Mouse (Mus musculus) heart, postnatal 36 days (tissue): Measurements from ENCODE around the gene Pon3. TPM values are rescaled to one million over a fixed set of nuclear protein-coding genes. Genes with fewer than 3 reads are reported as not detected.

ENCODE experiments used
- DNase-seq, 2 experiments: peaks; one replicate each; pipeline ENCODE4 v3.0.0; 2021 to 2022
- intact Hi-C: fragments of 180-260 bp; cut with DNase I; formaldehyde crosslinking; loops from one replicate; pipeline ENCODE4 v1.15.1; 2025
- total RNA-seq, 2 experiments: library from RNA; stranded (reverse); gene quantifications; 2 replicates each; pipeline ENCODE4 v1.2.3; 2021

Pon3 gene
- 10 to 100 TPM; 19.8 to 20.5 TPM for total RNA-seq

DNA sequence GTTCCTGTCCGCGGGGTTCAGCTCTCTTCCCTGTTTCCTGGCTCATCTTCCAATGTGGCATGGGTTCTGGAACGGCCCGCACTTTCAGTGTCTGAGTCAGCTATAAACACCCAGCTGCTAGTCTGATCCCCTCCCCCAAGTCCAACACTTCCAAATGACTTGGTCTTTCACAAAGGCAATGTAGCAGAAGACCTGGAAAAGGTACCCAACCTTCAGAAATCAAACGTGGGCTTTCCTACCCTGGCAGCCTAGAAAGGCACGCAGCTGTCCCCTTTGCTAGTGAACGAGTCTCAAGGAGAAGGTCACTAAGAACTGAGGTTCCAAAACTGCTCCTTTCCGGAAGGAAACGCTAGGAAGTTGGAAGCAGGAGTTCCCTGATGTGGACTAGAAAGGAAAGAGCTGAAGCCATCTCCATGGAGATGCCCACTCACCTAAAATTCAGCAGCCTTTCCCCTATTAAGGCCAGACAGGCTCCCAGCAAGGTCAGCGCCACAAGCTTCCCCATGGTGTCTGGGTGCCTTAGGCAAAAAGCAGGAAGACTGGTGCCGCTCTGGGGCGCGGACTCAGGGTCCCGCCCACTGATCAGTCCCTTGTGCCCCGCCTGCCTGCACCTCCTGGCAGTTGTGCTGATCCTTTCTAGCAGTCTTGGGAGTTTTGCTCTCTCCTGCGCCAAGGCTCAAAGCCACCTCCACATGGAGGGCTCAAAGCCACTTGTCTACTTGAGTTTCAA is at the start of gene Pon3:
Gene Pon3, minus strand, starts transcription at position 565 of the 730 bp plus-strand sequence.
- intact Hi-C loops, result loop anchor here (5.0 to 10.0 kb wide), 2 partner anchors 126 to 239 kb away; partner anchors contain the start of genes Asb4 and Pdk4
- peak; percentile 64 to 67 for DNase-seq

DNA sequence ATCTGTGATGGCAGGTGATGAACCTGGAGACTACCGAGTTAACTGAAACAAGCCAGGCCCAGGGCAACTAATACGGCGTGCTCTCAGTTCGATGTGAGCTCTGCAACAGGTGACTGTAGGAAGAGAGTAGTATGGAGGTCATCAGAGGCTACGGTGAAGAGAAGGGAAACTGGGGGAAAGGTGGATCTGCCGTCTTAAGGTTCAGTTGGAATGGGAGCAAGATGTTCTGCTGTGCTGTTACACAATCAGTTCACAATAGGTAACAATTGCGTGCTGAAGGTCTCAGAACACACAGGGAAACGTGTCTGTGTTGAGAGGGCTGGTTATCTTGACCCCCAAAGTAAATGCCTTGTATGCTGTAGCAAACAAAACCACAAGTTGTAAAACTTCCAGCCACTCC is 48.9 kb upstream of the Pon3 start:
- intact Hi-C loops, result no loop called here
- DNase-seq, result no peak

DNA sequence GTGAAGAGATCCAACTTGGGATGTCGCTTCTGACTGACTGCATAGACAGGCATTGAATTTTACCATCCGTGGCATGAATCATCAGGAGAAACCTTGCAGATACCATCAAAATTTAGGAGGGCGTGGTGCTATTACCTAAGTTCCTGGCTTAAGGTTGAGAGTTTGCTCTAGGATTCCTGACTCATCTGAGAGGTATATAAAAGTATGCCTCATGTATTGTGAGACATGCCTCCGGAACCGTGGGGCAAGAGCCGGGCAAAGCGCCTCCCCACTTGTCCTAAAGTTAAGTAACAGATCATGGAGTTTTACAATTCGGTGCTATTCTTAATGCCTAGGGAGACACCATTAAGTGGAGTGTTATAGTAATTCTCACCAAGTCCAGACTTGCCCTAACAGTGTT is 44.5 kb upstream of the Pon3 start:
- intact Hi-C loops, result no loop called here
- no peak for DNase-seq

DNA sequence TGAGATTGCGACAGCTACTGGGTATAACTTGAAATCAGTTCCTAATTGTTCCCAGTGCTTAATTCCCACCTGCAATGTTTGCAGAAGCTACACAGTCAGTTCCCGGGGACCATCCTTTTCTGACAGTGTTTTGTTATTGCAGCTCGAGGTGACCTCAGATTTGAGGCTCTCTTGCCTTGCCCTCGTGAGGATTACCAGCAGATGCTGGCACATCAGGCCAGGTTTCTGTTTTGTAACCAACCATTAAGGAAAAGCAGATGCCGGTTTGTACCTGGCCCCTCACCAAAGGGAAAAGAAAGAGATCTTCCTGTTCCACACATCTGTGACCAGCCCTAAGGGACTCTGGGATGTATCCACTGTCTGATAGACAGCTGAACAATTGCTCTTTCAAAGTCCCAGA is 43.5 kb upstream of the Pon3 start:
- DNase-seq, result no peak
- intact Hi-C loops, result loop anchor here (5.0 to 10.0 kb wide), 6 partner anchors 37 to 1292 kb away; partner anchors contain the start of genes Asb4, Casd1, Pdk4 and Peg10

DNA sequence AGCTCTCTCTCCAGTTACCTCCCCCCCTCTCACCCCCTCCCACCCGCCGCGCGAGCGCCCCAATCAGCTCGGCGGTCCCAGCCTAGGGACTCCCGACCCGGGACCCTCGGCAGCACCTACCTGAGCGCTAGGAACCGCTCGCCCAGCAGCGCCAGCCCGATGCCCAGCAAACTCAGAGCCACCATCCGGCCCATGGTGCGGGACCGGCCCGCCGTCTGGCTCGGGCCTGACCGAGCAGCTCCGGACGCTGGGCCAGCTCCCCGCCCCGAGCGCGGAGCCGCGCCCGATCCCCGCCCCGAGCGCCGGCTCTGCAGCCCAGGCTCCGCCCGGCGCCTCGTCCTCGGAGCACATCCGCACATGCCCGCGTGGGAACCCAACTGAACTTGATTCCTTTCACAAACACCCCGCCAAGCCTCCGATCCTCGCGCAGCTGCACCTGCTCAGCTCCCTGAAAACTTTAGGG is 42.0 kb upstream of the Pon3 start, which contains the start of gene Pon2:
Gene Pon2, minus strand, starts transcription at position 364 of the 463 bp plus-strand sequence.
- DNase-seq, result peak; percentile 85 to 91
- intact Hi-C loops, result loop anchor here (5.0 to 10.0 kb wide), 6 partner anchors 36 to 1291 kb away; partner anchors contain the start of genes Asb4, Casd1, Pdk4 and Peg10

DNA sequence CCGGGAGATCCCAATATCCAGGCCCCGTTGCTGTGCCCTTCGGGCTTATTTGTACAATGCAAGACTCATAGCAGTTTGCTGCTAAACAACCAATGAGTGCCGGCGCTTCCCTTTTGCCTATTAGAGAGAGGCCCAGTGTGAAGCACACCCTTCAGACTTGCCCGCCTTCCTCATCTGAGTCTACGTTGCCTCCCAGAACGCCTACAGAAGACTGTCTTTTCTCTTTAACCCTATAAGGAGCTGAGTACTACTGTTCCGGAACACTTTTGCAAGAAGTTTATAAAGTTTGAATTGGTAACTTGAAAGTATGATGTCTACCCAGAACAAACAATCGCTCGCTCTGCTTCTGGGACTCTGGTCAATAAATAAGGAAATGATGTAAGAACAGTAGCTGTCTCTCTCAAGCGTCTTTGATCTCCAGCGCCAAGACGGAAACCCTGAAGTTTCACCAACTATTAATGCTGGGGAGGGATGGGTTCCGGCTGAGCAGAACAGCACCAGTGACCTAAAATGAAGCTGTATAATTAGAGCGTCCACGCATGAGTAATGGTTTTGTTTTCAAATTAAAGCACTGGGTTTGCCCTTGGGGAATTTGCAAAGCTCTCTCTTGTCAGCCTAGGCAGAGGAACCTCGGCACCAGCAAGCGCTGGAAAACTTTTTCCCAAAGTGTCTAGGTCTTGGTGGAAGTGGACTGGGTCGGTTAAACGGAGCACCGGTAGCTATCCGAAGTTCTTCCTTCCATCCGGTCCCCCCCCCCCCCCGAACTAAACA is 41.4 kb upstream of the Pon3 start:
- intact Hi-C loops, result loop anchor here (5.0 to 10.0 kb wide), 6 partner anchors 35 to 1290 kb away; partner anchors contain the start of genes Asb4, Casd1, Pdk4 and Peg10
- DNase-seq, result peak; percentile 57 to 65

DNA sequence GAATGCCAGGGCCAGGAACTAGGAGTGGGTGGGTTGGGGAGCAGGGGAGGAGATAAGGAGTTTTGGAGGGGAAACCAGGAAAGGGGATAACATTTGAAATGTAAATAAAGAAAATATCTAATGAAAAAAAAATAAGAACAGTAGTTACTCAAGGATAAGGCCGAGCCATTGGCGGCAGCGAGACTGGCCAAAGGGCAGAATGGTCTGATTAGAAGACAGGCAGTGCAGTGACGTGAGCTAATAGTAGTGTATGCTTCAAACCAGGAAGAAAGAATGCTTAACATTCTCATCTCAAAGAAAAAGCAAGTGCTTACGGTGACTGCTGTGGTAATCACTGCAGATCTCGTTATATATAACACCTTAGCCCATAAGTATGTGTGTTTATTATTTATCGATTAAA is 40.0 kb upstream of the Pon3 start:
- DNase-seq, result no peak
- intact Hi-C loops, result loop anchor here (5.0 to 10.0 kb wide), 6 partner anchors 34 to 1289 kb away; partner anchors contain the start of genes Asb4, Casd1, Pdk4 and Peg10

DNA sequence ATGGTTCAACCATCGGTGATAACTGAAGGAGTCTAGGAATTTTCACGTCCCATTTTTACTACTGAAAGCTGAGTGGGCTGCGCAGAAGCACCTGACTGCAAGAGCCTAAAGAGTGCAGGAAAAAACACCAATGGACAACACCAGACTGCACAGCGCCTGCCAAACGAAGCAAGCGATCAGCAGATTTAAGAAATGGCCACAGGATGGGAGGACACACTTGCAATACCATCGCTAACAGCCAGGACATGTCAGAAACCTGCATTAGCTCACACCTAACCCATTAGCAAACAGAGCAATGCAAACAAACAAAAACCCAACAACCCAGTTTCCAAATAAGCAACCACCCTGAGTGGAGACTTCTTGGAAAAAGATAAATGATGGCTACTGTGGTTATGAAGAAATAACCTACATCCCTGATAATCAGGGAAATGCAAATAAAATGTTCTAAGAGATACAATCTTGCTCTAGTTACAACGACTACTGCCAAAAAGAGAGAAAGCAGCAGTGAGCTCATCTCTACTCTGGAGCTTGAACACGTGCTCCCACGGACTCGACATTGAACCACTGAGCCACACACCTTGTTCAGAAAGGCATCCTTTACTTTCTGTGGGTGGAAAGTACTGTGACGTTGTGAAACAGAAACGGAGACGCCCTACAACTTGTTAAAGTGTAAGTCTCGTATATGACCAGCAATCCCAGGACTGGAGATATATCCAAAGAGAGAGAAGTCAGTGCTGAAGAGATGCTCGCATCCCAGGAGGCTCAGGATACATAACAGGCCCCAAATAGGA is 38.8 kb upstream of the Pon3 start:
- no peak for DNase-seq
- intact Hi-C loops, result loop anchor here (5.0 to 10.0 kb wide), 6 partner anchors 33 to 1288 kb away; partner anchors contain the start of genes Asb4, Casd1, Pdk4 and Peg10

DNA sequence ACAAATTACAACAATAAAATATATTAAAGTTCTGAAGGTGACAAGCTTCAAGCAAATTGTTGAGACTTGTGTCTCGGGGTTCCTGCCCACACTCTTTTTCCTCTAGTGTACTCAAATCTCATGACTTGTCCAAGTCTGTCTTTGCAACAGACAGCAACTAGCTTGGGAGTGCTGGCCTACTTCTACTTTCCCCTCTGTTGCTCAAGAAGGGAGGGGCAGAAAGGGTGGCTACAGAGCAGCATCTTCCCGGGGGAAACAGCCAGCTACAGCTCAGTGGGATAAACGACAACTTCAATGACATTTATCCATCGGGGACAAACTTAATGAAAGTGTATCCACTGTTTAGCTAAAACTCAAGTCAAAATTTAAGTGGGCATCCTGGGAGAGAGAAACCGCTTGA is 36.8 kb upstream of the Pon3 start:
- no peak for DNase-seq
- intact Hi-C loops, result loop anchor here (10.0 kb wide), 3 partner anchors 202 to 688 kb away; partner anchors contain the start of genes Casd1, Pdk4, Peg10 and Sgce

DNA sequence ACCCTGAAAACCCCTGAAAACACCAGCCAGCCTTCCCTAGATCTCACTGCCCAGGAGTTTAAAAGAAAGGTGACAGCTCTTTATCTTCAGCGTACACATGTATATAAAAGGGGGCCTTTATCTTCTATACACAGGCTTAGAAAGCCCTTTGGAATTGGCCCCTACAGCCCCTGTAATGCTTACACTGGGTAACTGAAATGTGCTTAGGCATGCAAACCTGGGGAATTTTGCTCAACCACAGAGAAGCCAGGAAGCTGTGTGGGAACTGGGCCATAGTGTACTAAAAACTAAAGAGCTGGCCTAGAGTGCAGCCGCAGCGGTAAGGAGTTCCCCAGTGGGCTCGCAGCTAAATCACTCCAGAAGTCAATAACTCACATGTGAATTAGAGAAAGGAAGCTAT is 35.4 kb upstream of the Pon3 start:
- peak in 1 of 2 experiments; percentile 13 for DNase-seq
- intact Hi-C loops, result loop anchor here (10.0 kb wide), 3 partner anchors 203 to 687 kb away; partner anchors contain the start of genes Casd1, Pdk4, Peg10 and Sgce

DNA sequence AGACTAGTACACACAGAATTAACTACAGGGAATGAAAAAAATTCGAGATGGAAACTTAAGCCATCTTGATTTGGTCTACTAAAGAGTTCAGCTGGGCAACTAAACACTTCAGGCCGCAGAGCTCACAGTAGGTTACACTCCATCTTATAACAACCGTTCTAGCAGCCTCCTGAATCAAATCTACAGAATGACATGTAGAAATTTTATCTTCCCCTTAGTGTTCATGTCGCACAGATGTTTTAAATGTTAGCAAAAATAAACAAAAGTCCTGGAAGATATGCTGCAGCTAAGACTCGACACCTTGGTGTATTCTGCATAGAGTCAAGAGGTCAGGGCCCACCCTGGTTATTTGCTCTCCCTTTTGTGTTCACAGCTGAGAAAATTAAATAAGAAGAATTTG is 31.8 kb upstream of the Pon3 start:
- intact Hi-C loops, result no loop called here
- DNase-seq, result no peak

DNA sequence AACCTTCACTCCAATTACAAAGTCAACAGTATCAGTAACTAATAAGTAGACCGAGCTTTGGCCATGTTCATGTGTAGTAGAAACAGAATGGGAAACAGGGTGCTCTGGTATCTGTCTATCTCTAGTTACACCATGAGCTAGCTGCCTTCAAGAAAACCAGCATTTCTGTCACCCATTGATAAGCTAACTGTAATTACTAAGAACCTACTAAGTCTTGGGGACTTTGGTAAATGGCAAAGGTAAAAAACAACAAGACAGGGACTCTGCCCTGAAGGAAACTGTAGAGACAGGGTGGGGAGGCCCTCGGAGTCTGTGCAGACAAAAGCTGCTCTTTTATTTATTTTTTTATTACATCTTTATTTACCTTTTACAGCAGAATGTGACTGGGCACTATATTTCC is 31.3 kb upstream of the Pon3 start:
- DNase-seq, result no peak
- intact Hi-C loops, result no loop called here

DNA sequence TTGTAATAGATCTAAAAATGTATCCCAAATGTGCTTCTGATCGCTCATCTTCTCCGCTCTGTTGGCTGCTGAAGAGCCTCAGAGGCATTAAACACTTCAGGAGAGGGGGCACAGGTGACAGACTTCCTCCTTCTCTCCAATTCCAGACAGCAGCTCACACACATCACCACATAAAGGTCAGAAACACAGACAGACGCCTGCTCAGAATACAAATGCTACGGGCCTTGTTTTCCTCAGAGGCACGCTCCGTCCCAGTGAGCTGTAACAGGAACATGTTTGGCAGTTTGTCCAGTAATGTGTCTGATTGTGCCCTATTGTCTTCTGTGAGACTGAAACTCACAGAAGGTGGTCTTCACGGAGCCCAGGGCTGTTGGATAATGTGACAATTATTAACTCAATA is 26.3 kb upstream of the Pon3 start:
- intact Hi-C loops, result no loop called here

DNA sequence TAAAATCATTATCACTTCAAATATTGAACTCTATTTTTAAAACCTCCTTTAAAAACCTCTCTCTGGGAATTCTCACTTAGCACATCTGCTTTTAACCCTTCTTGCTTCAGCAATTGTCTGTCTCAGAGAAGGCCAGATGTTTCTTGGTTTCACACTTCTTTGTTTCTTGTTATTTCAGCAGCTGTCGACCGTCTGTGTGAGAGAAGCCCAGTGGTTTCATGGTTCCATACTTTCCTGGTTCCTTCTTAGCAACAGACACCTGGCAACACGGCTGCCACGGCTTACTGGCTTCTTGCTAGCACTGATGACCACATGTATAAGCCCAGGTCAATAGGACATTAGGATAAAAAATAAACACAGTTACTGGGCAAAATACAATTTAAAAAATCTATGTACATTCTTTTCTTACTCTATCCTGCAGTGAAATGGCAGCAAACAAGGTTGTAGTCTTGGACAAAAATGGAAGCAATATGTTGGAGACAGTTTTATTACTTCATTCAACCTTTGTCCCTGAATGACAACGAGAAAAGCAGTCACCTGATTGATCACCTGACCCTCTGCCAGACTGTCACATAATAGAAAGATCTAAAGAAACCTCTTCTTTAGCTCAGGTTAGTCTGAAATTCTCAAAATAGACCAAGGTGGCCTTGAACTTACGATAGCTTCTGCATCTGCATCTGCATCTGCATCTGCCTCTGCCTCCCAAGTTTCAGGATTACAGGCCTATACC is 24.7 kb upstream of the Pon3 start:
- no peak for DNase-seq
- intact Hi-C loops, result no loop called here

More for the DNA sequence above, 26.3 kb upstream of the Pon3 start:
- DNase-seq, result no peak

DNA sequence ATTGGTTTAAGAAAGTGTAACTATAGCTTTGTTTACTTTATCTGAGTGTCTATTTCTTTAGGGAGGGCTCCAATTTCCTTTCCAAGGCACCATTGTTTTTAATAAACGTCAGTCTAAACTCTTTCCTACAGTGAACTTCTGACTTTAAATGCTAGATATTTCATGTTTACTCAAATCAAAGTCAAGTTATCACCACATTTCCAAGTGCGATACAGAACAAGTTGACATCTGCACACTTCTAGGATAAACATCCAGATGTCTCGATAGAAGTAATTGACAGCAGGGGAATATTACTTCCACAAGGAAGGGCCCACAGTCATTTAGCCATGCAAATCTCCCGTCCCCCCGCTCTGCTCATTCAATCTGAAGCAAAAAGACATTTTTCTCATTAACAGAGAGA is 21.9 kb upstream of the Pon3 start:
- DNase-seq, result no peak
- intact Hi-C loops, result no loop called here

DNA sequence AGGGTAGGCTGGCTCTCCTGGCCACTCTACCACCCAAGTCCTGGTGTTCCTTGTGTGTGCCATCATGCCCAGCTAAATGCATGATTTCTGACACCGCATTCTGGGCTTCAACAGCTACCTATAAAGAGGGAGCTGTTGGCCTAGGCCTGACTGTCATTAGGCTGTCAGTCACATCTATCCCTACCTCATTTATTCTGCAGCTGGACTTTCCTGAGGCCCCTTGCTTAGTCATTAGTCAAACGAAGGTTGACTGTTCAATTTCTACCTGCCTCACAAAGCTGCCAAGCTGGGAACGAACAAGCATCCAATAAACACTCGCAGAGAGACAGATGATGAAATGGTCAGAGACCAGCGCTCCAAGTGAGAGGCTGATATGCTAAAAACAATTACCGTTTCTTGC is 13.6 kb upstream of the Pon3 start:
- DNase-seq, result no peak
- intact Hi-C loops, result no loop called here

DNA sequence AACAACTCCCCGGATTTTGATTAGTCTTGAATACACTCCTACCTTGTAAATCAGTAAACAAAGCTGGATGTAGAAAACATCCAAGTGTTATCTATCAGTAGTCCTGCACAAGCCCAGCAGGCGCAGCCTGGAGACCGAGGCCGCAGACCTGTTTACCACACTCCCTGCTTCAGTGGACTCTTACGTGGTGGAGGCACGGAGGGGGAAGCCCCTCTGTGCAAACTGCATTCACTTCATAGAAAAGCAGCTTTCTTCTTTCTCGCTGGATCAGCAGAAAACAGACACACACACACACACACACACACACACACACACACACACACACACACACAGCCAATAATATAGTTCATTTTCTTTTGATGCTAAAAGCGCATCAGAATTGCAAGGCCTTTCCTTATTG is 8.7 kb upstream of the Pon3 start:
- intact Hi-C loops, result loop anchor here (5.0 kb wide), 1 partner anchor 33 kb away; the partner anchor contains the start of gene Pon2

DNA sequence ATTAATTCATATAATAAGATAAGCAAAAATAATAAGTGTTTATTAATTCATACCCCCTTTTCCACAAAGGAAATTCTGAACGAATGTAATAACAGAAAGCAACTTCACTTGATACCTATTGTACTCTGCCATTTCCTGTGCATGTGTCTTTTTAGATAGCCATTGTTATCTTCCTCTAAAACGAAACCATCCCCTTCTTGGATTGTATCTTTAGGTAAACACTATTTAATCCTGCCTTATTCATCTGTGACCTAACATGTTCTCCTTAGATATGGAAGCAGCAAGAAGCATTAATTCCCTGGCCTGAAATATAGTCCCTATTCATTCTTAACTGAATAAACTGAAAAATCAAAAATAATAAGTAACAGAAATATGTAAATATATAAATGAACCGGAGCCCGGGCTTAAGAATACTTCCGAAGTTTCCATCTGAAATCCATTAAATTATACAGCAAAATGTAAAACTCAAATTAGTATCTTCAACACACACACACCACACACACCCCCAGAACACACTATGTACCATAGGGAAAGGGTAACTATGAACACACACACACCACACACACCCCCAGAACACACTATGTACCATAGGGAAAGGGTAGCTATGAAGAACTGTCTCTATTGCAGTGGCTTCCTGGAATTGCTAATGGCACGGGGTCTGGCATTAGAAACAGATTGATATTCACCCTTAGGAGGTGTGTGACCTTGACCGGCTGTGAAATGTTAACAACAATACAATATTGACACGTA is 7.3 kb upstream of the Pon3 start:
- intact Hi-C loops, result loop anchor here (5.0 kb wide), 1 partner anchor 34 kb away; the partner anchor contains the start of gene Pon2
- DNase-seq, result no peak

More for the DNA sequence above, 8.7 kb upstream of the Pon3 start:
- DNase-seq, result no peak
